Mouse (Mus musculus): ENCODE data around the gene Hspa1l.
"Not testable (repeated sequence)": the region's sequence is repeated elsewhere in the genome, so short reads cannot be mapped to it uniquely, and the experiment has no call there.

Hspa1l gene

GRCm38 (mm10) chr17:34978239-34978638, 5.7 kb downstream of the Hspa1l start:
- no peak for DNase-seq

- DNase-seq: no peak
Measured at GRCm38 (mm10) chr17:34979631-34980030, 7.1 kb downstream of the Hspa1l start.

DNA sequence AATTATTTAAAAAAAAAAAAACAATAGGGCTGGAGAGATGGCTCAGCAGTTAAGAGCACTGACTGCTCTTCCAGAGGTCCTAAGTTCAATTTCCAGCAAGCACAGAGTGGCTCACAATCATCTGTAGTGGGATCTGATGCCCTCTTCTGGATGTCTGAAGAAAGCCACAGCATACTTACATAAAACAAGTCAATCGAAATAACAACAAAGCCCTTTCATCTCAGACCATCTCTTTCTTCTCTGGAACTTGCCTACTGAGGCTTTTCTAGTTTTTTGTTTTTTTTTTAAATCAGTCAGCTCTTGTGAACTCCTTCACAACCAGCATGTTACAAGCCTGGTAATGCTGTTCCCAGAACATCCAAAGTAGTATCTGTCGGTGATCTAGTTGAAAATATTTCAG, 8.2 kb downstream of the Hspa1l start:
- peak; percentile 70 for DNase-seq

- DNase-seq: peak; percentile 96
Measured at GRCm38 (mm10) chr17:34981690-34982180, 9.2 kb downstream of the Hspa1l start, which contains the start of gene Lsm2. Gene Lsm2, plus strand, starts transcription at chr17:34981862.

- no peak for DNase-seq
Measured at GRCm38 (mm10) chr17:34982328-34982727, 9.8 kb downstream of the Hspa1l start.

- DNase-seq: peak; percentile 50
Measured at GRCm38 (mm10) chr17:34984218-34984617, 11.7 kb downstream of the Hspa1l start.

DNA sequence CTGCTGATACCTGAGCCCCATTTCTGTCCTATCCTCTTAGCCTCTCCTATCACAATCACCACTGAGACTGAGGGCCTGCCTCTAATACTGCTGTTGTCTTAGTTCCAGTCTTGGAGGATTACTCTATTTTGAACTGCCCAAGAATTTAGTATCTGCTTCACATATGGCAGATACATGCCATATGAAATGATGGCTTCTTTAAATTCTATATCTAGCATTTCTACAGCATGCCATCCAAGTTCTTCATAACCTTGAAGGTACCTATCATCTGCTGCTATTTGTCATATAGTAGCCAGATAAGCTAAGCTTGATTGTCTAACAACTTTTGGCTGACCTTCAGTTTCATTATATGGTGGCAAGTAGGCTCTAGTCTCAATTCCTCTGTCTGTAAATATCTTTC, 22.2 kb downstream of the Hspa1l start:
- DNase-seq: no peak

DNA sequence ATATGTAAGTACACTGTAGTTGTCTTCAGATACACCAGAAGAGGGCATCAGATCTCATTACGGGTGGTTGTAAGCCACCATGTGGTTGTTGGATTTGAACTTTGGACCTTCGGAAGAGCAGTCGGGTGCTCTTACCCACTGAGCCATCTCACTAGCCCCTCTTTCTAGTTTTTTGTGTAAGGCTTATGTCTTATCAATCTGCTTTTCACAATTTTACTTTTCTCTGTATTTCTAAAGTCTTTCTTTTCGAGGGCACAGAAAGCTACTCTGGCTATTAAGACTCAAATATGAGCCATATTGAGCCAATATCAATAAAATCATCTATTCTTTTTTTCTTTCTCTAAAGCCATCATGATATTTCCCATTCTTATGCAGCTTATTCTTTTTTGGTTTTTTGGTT, 22.7 kb downstream of the Hspa1l start:
- not testable (repeated sequence) for DNase-seq

DNA sequence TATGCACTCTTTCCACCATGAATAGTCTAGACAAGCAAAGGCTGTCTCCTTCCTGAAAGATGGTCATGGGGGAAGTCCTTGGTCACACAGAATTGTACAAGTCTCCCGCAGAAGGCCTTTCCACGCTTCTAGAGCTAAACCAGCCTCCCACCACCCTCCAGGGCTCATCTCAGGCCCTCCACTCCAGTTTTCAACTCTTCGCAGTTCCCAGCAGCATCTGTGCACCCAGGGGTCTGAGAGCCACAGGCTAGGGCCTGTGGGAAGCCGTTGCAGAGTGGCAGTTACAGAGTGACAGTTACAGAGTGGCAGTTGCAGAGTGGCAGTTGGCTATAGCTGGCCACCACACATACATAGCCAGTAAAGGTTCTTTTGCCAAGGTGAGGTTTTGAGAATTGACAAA, 23.4 kb downstream of the Hspa1l start:
- DNase-seq: not testable (repeated sequence)

- DNase-seq: no peak
Measured at GRCm38 (mm10) chr17:34996411-34997141, 24.1 kb downstream of the Hspa1l start.

GRCm38 (mm10) chr17:34997142-34997483, 24.6 kb downstream of the Hspa1l start:
- no peak for DNase-seq

- no peak for DNase-seq
Measured at GRCm38 (mm10) chr17:34998526-34999430, 26.3 kb downstream of the Hspa1l start.

- DNase-seq: peak; percentile 27
Measured at GRCm38 (mm10) chr17:34999871-35000716, 27.6 kb downstream of the Hspa1l start.

- DNase-seq: peak; percentile 96
Measured at GRCm38 (mm10) chr17:35000717-35001451, 28.4 kb downstream of the Hspa1l start, which contains the start of gene Vars. Gene Vars, plus strand, starts transcription at chr17:35000987.

GRCm38 (mm10) chr17:35001452-35002152, 29.1 kb downstream of the Hspa1l start:
- DNase-seq: peak; percentile 51

GRCm38 (mm10) chr17:35002153-35002865, 29.8 kb downstream of the Hspa1l start:
- peak; percentile 12 for DNase-seq

DNA sequence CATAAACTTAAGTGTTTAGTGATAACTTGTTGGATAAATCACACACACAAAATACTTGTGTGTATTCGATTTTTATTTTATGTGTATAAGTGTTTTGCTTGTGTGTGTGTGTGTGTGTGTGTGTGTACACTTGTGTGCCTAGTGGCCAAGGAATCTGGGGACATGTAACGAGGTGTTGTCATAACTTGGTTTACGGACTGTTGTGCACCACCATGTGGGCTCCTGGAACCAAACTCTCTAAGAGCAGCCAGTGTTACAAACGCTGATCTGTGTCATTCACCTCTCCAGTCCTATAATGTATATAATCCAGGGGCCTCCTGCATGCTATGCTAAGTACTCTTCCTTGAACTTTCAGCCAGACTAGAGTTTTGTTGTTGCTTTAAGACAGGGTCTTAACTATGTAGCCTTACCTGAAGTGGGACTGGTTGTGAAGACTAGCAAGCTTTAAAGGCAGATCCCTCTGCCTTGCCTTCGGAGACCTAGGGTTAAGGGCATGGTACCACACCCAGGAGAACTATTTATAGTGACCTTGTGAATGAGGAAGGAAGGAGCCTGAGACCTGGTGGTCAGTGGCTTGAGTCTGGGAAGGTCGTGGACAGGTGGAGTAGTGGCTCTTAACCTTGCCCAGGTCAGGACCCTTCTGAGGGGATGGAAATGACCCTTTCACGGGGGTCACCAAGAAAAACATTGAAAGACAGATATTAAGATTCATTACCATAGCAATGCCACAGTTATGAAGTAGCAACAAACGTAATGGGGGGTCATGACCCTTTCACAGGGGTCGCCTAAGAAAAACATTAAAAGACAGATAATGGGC, 30.7 kb downstream of the Hspa1l start:
- no peak for DNase-seq

- DNase-seq: no peak
Measured at GRCm38 (mm10) chr17:35004075-35004717, 31.7 kb downstream of the Hspa1l start.

GRCm38 (mm10) chr17:35005158-35005557, 32.7 kb downstream of the Hspa1l start:
- no peak for DNase-seq
